Mouse (Mus musculus) fibroblast of lung, adult 2 months (primary cell): ENCODE measurements at regions not wholly inside any gene's neighbourhood (a gene's known extent, or its start where the extent isn't known, plus 50 kb on each side); places are given as distances from the start of the nearest gene placed in this dataset.
A peak's percentile ranks its signal among the peaks of the same experiment; 100 is the strongest.

Source experiments
- DNase-seq: peaks from one replicate; pipeline ENCODE4 v3.0.0-alpha.2; 2011; ENCODE audit warnings: low read depth

GRCm38 (mm10) chr10:48322558-48322957, 1466.0 kb downstream of the Grik2 start:
- peak; percentile 14 for DNase-seq
